Mouse (Mus musculus) T-cell, adult 66 days (primary cell): Measurements from ENCODE around the gene Egr2. TPM values are rescaled to one million over a fixed set of nuclear protein-coding genes. Genes with fewer than 3 reads are reported as not detected.

Experiments used
- total RNA-seq, 2 experiments: library from RNA; stranded (reverse); gene quantifications; 3 replicates in 1 of 2; 4 replicates in 1 of 2; pipeline ENCODE4 v1.2.4; 2023

The Egr2 gene
- total RNA-seq: 10 to 100 TPM; 15.9 to 19.2 TPM

GRCm38 (mm10) chr10:67535256-67535655, at the start of gene Egr2:
Gene Egr2, plus strand, starts transcription at chr10:67535475.

GRCm38 (mm10) chr10:67548877-67549731, 13.8 kb downstream of the Egr2 start, which contains the start of gene Ado:
Gene Ado, minus strand, starts transcription at chr10:67548955.

Other genes with a start within 250 kb of the Egr2 start
- 10 to 100 TPM; 17.8 to 18.0 TPM for gene Ado, start 13.5 kb downstream of the Egr2 start, total RNA-seq